In genomic region chr5:76657245-76658083, GRCm38 (mm10) we compare ENCODE assay signal across 8 mouse cellular contexts. TPM values are rescaled to one million over a fixed set of nuclear protein-coding genes. Genes with fewer than 3 reads are reported as not detected.
DNase-seq lines count a peak whose midpoint lies in the region; ATAC-seq and TF ChIP-seq lines count a peak whose summit lies in the region.

No protein-coding gene starts in this region.

- H3K27ac ChIP-seq in forebrain, embryonic 13.5 days, result peak overlapping the region; percentile 97
- H3K27ac ChIP-seq in hindbrain, embryonic 10.5 days, result peak overlapping the region; percentile 98
- peak overlapping the region; percentile 83 for H3K27ac ChIP-seq in left cerebral cortex, adult 2 months

- peak overlapping the region; percentile 100 for H3K9ac ChIP-seq in forebrain, embryonic 13.5 days

- 1% methylated on average over 71 of the region's 80 CpGs for WGBS in forebrain, embryonic 13.5 days
- under 1% methylated on average over 78 of the region's 80 CpGs for WGBS in hindbrain, embryonic 10.5 days

- peak overlapping the region; percentile 93 for H3K4me3 ChIP-seq in forebrain, embryonic 13.5 days
- H3K4me3 ChIP-seq in hindbrain, embryonic 10.5 days, result peak overlapping the region; percentile 88
- peak overlapping the region; percentile 90 for H3K4me3 ChIP-seq in left cerebral cortex, adult 2 months

- no peaks in the 10 kb centered on the region for H3K9me3 ChIP-seq in forebrain, embryonic 13.5 days (replicated peaks)
- no peaks in the 10 kb centered on the region for H3K9me3 ChIP-seq in hindbrain, embryonic 10.5 days

- H3K4me1 ChIP-seq in forebrain, embryonic 13.5 days, result peaks cover 34% of the 10 kb centered on the region
- peaks cover 31% of the 10 kb centered on the region for H3K4me1 ChIP-seq in hindbrain, embryonic 10.5 days (replicated peaks)

- DNase-seq in adrenal gland, adult 18-20 months (ENCODE audit: low spot score in 2 of 2), result peak; percentile 61 to 67
- DNase-seq in cerebellum, adult 11-12 months, result peak; percentile 17
- peak; percentile 83 for DNase-seq in hindbrain, embryonic 10.5 days (ENCODE audit: low spot score)
- peak; percentile 80 to 83 for DNase-seq in left cerebral cortex, adult 2 months (ENCODE audit: extremely low spot score in 1 of 2, low spot score in 2 of 2)
- DNase-seq in lung, postnatal 36 days, result peak; percentile 34
- DNase-seq in right cerebral cortex, adult 18-20 months, result peak; percentile 74
- no peak for DNase-seq in B cell, adult 2 months

- H3K27me3 ChIP-seq in forebrain, embryonic 13.5 days, result no peaks in the 10 kb centered on the region
- H3K27me3 ChIP-seq in hindbrain, embryonic 10.5 days (ENCODE audit: insufficient read depth, poor library complexity, severe bottlenecking), result no peaks in the 10 kb centered on the region

- peak overlapping the region; percentile 78 for H3K4me2 ChIP-seq in forebrain, embryonic 13.5 days

- ATAC-seq in forebrain, embryonic 13.5 days, result peak; percentile 94

- no peaks in the 10 kb centered on the region for H3K36me3 ChIP-seq in forebrain, embryonic 13.5 days (ENCODE audit: poor library complexity, severe bottlenecking)
- peaks cover 8% of the 10 kb centered on the region; the same call in 1 of the 2 replicates for H3K36me3 ChIP-seq in hindbrain, embryonic 10.5 days

- peak; percentile 54 for TF ChIP-seq CTCF in left cerebral cortex, adult 2 months (IDR thresholded peaks at IDR 0.05)

- intact Hi-C loops in left cerebral cortex, adult 2 months (cut with DNase I), result loop anchor here (2.0 to 5.0 kb wide), 5 partner anchors 45 to 185 kb away; partner anchors contain the start of gene Cep135

RNA-seq across cellular contexts. Expression of gene C530008M17Rik, which starts 1.2 kb away (rescaled TPM):
- 10 to 100 TPM in 1 of 2 experiments, 1 to 10 TPM in 1; 5.5 to 12.8 TPM for total RNA-seq in adrenal gland, adult 18-20 months (2021)
- polyA plus RNA-seq in forebrain, embryonic 13.5 days (2015; fragmentation: Nextera tagmentation; extraction: Ambion mirVana), result 68.9 and 77.4 TPM in 2 replicates
- polyA plus RNA-seq in hindbrain, embryonic 10.5 days (2016; fragmentation: Nextera tagmentation; extraction: Ambion mirVana), result 43.8 and 55.9 TPM in 2 replicates
- 10 to 100 TPM; 59.4 to 61.7 TPM for total RNA-seq in left cerebral cortex, adult 2 months (2021)

Comparison
In these comparisons a context has a peak if more than half of its experiments do, and no peak if none do; other contexts are left out.
1. DNase-seq: peak in adrenal gland, adult 18-20 months (2 of 2), cerebellum, adult 11-12 months (single experiment), hindbrain, embryonic 10.5 days (single experiment), left cerebral cortex, adult 2 months (2 of 2), lung, postnatal 36 days (single experiment) and right cerebral cortex, adult 18-20 months (single experiment); none in B cell, adult 2 months (0 of 2).
2. RNA of gene C530008M17Rik, which starts 1.2 kb away (total RNA-seq): 59.4 to 61.7 TPM in left cerebral cortex, adult 2 months; 5.5 to 12.8 TPM in adrenal gland, adult 18-20 months; every median in the first group is over 4 times any median in the second.
3. Peak in every context shown above with its lines, with median percentiles within 50 percentile points of each other: H3K27ac ChIP-seq and H3K4me3 ChIP-seq.